Mouse (Mus musculus) brain, embryonic 14.5 days (tissue): ENCODE data around the gene Nedd9.

Source experiments
- CTCF ChIP-seq: fragments of 200-500 bp; IDR thresholded peaks from 2 replicates; pipeline ENCODE4 v1.5.1; 2012; ENCODE audit warnings: inconsistent platforms, mild to moderate bottlenecking, moderate library complexity, borderline replicate concordance; ENCODE audit not compliant: insufficient read depth, insufficient read length; ENCODE audit errors: extremely low read depth
- POLR2A ChIP-seq: fragments of 200-500 bp; IDR thresholded peaks from 2 replicates; pipeline ENCODE4 v1.6.1; 2012; ENCODE audit warnings: mild to moderate bottlenecking, inconsistent platforms, borderline replicate concordance; ENCODE audit not compliant: poor library complexity, insufficient read depth, insufficient read length, severe bottlenecking; ENCODE audit errors: extremely low read depth

DNA sequence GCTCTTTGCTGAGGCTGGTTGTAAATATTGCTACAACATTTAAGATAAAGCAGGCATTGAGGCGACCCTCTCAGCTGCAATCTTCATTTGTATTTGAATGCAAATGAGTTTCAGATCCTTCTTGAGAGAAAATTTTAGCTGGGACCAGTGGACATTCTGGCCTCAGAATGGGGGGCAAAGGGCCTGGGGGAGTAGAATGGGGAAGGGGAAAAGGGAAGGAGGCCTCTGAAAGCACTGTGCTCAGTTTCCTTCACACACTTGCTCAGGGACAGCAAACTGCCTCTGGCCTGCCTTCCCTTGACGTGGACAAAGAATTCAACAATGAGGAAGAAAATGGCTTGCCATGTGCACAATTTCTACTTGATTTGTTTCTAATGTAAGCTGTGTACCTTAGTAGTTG, 18.4 kb upstream of the Nedd9 start:
- no peak for TF ChIP-seq CTCF
- TF ChIP-seq POLR2A: no peak
